Comparison of ENCODE assay signal across 8 mouse cellular contexts in genomic region chr14:57526050-57526623, GRCm38 (mm10). TPM values are rescaled to one million over a fixed set of nuclear protein-coding genes. Genes with fewer than 3 reads are reported as not detected.
DNase-seq lines count a peak whose midpoint lies in the region; ATAC-seq and TF ChIP-seq lines count a peak whose summit lies in the region.

No protein-coding gene starts in this region.

- 56% methylated on average over 10 of the region's 10 CpGs for WGBS in heart, embryonic 15.5 days
- 57% methylated on average over 10 of the region's 10 CpGs for WGBS in macrophage (ENCODE audit: missing documents)

- no peaks in the 10 kb centered on the region for H3K9me3 ChIP-seq in G1E (replicated peaks)
- H3K9me3 ChIP-seq in heart, embryonic 15.5 days (replicated peaks): no peaks in the 10 kb centered on the region

- H3K27ac ChIP-seq in gastrocnemius, adult 2 months: peak overlapping the region; percentile 24; the same call in 1 of the 2 replicates
- H3K27ac ChIP-seq in heart, embryonic 15.5 days: no peak overlapping the region
- H3K27ac ChIP-seq in macrophage: no peak overlapping the region

- DNase-seq in gastrocnemius, adult 2 months: no peak
- no peak for DNase-seq in gastrocnemius, adult 8-10 months (ENCODE audit: low spot score in 2 of 2)
- DNase-seq in G1E (ENCODE audit: low spot score): peak; percentile 16
- DNase-seq in right cerebral cortex, adult 2 months (ENCODE audit: low spot score in 2 of 2): no peak
- DNase-seq in adipocyte (ENCODE audit: low spot score): no peak
- DNase-seq in adrenal gland, adult 18-20 months (ENCODE audit: low spot score in 2 of 2): no peak

- no peaks in the 10 kb centered on the region for H3K36me3 ChIP-seq in G1E (replicated peaks)
- H3K36me3 ChIP-seq in heart, embryonic 15.5 days: no peaks in the 10 kb centered on the region
- no peaks in the 10 kb centered on the region for H3K36me3 ChIP-seq in macrophage (ENCODE audit: inconsistent target)

- ATAC-seq in G1E (ENCODE audit: extremely low read depth, insufficient number of reproducible peaks, low FRiP score, poor library complexity, severe bottlenecking): no peak
- no peak for ATAC-seq in heart, embryonic 15.5 days (replicated peaks; ENCODE audit: insufficient number of reproducible peaks, insufficient read depth, low FRiP score, low read depth)

- H3K27me3 ChIP-seq in G1E (ENCODE audit: insufficient read depth, low read length): peaks cover 73% of the 10 kb centered on the region
- peaks cover 22% of the 10 kb centered on the region for H3K27me3 ChIP-seq in heart, embryonic 15.5 days

- no peak overlapping the region for H3K9ac ChIP-seq in heart, embryonic 15.5 days

- TF ChIP-seq CTCF in gastrocnemius, adult 2 months (IDR thresholded peaks at IDR 0.05): no peak
- TF ChIP-seq CTCF in G1E (IDR thresholded peaks at IDR 0.05; ENCODE audit: low read depth, low read length): no peak

- intact Hi-C loops in gastrocnemius, adult 2 months (cut with DNase I): no loop called here

- peak overlapping the region; percentile 73 for H3K4me3 ChIP-seq in gastrocnemius, adult 2 months
- H3K4me3 ChIP-seq in G1E (ENCODE audit: low read depth, low read length) (peak overlapping the region; percentile 78; the same call in 1 of the 2 replicates), macrophage (ENCODE audit: inconsistent target) (peak overlapping the region; percentile 22)
- peak overlapping the region; percentile 83 for H3K4me3 ChIP-seq in heart, embryonic 15.5 days

- H3K4me2 ChIP-seq in heart, embryonic 15.5 days: peak overlapping the region; percentile 91

- peaks cover 31% of the 10 kb centered on the region for H3K4me1 ChIP-seq in G1E (ENCODE audit: insufficient read depth, low read depth, low read length)
- H3K4me1 ChIP-seq in heart, embryonic 15.5 days (replicated peaks): peaks cover 20% of the 10 kb centered on the region

- H3K79me2 ChIP-seq in macrophage (ENCODE audit: inconsistent target): no peaks in the 10 kb centered on the region

RNA-seq across cellular contexts. Expression of gene Il17d, which starts 1.6 kb away (rescaled TPM):
- total RNA-seq in gastrocnemius, adult 2 months (2021): 1 to 10 TPM in 1 of 2 experiments, under 1 TPM in 1; 0.64 to 1.4 TPM
- total RNA-seq in gastrocnemius, adult 8-10 months (2022): 1 to 10 TPM in 2 of 4 experiments, under 1 TPM in 2; 0.77 to 1.6 (median 1.1) TPM
- total RNA-seq in G1E (2014; fragmentation: Nextera tagmentation) (not detected in 2 replicates), G1E (2017) (not detected in 2 replicates)
- polyA plus RNA-seq in G1E (2012) (0.05 and 0.21 TPM in 2 replicates), macrophage (2018) (not detected in 3 replicates)
- polyA plus RNA-seq in heart, embryonic 15.5 days (2015; fragmentation: Nextera tagmentation; extraction: Ambion mirVana): 2.1 and 2.9 TPM in 2 replicates
- total RNA-seq in macrophage (2018; cell fraction: chromatin; rRNA removed): not detected
- under 1 TPM in 1 of 26 experiments, not detected in 25; 0.14 TPM for total RNA-seq in macrophage (2018; cell fraction: cytosol; rRNA removed)
- total RNA-seq in macrophage (2018; cell fraction: nucleus; rRNA removed): not detected
- total RNA-seq in adrenal gland, adult 18-20 months (2021): 1 to 10 TPM; 2.8 to 3.6 TPM

RNA-seq across cellular contexts. Expression of gene Eef1akmt1, which starts 45.3 kb away (rescaled TPM):
- total RNA-seq in gastrocnemius, adult 2 months (2021): 10 to 100 TPM; 36.1 to 37.1 TPM
- total RNA-seq in gastrocnemius, adult 8-10 months (2022): 10 to 100 TPM; 43.7 to 52.2 (median 47.1) TPM
- 14.4 and 19.1 TPM in 2 replicates for total RNA-seq in G1E (2014; fragmentation: Nextera tagmentation)
- total RNA-seq in G1E (2017): 36.4 and 39.7 TPM in 2 replicates
- polyA plus RNA-seq in G1E (2012): 1.1 and 1.4 TPM in 2 replicates
- 63.3 and 69.0 TPM in 2 replicates for polyA plus RNA-seq in heart, embryonic 15.5 days (2015; fragmentation: Nextera tagmentation; extraction: Ambion mirVana)
- 1 to 10 TPM in 22 of 26 experiments, under 1 TPM in 1, not detected in 3; 0.82 to 6.5 (median 3.1) TPM for total RNA-seq in macrophage (2018; cell fraction: chromatin; rRNA removed)
- total RNA-seq in macrophage (2018; cell fraction: cytosol; rRNA removed): 10 to 100 TPM; 20.2 to 34.0 (median 27.0) TPM
- total RNA-seq in macrophage (2018; cell fraction: nucleus; rRNA removed): 10 to 100 TPM in 3 of 26 experiments, 1 to 10 TPM in 23; 2.8 to 14.4 (median 6.3) TPM
- 14.3 to 31.6 TPM (median 30.5 TPM) in 3 replicates for polyA plus RNA-seq in macrophage (2018)
- total RNA-seq in adrenal gland, adult 18-20 months (2021): 10 to 100 TPM; 24.6 to 28.4 TPM

Comparison
In these comparisons a context has a peak if more than half of its experiments do, and no peak if none do; other contexts are left out.
1. H3K4me3 ChIP-seq: peak in every context shown above with its lines; median percentile 83 in heart, embryonic 15.5 days; 78 in G1E; 73 in gastrocnemius, adult 2 months; 22 in macrophage.